Mouse (Mus musculus) CD4-positive, CD25-positive, alpha-beta regulatory T cell, adult 2 months (primary cell): ENCODE measurements around the gene Atn1.

Experiments used
- DNase-seq: peaks from one replicate; pipeline ENCODE4 v3.0.0-alpha.2; 2012; ENCODE audit warnings: low read depth, low spot score

Gene Atn1

GRCm38 (mm10) chr6:124768704-124769044, 12.3 kb upstream of the Atn1 start:
- no peak for DNase-seq

- DNase-seq = peak; percentile 63
These were observed 11.8 kb upstream of the Atn1 start for GRCm38 (mm10) chr6:124767920-124768703.

DNA sequence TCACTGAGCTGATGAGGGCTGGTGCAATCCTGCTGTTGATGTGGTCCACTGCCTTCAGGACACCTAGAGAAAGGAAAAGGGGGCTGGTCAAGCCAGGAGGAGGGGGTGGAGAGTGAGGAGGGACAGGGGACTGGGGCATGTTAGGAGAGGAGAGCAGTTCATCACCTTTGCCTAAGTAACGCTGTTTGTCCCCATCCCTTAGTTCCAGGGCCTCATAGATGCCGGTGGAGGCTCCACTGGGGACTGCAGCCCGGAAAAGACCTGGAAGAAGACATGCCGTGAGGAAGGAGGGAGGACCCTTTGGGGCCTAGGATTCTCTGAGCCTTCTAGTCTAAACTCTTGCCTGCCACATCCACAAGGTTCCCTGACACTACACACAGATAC, 11.2 kb upstream of the Atn1 start:
- no peak for DNase-seq

GRCm38 (mm10) chr6:124765951-124766350, 9.6 kb upstream of the Atn1 start:
- DNase-seq = no peak

DNA sequence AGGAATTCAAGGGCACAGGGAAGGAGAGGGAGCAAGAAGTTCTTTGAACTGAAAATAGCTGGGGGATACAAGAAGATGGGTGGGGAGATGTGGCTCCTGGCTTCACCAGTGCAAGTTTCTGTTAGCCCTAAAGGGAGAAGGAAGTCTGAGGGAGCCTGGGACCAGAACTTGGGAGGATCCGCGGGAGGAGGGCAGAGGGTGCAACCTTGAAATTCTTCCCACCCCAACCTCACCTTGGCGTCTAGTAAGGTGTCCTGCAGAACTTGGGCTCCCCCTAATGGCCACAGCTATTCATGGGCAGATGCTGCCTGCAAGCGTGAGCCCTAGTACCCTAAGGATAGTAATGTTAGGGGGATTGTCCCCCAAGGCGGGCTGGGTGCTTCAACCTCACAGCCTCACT, 2.9 kb upstream of the Atn1 start:
- peak; percentile 94 for DNase-seq

- DNase-seq = no peak
These were observed 2.5 kb upstream of the Atn1 start for GRCm38 (mm10) chr6:124758849-124759232.

DNA sequence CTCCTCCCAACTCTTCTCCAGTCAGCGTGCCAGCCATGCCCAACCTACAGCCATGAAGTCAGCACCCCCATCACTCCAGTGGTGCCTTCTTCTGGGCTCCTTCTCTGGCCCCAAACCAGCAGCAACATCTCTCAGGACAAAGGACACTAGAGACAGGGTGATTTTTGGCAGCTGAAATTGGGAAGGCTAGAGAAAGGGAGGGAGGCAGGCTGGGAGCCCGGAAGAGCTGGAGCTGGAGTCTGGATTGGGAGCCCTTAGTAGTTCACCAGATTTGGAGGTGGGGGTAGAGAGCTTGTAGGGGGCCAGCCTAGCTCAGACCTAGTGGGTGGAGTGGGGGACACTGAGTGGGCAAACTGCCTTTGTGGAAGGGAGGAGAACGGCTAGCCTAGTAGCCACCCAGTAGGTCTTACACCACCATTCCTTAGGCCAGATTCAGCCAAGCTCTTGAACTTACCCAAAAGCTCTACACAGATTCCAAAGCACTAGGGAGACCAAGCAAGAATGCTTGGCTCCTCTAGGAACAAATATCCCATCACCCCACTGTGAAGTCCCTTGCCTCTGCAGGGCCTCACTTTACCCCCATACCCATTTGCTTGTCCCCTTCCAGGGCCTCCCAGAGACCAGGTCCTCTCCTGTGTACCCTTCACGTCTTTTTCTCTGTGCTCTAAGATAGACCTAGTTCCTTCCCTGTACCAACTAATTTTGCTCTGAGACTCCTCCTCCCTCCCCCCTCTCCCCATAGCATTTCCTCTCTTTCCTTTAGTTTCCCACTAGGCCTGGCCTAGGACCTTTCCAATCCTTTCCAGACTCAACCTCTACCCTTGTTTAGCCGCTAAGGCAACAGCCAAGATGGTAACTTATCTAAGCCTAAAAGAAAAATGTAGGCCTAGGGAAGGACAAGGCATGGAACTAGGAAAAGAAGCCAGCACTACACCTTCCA, 1.9 kb upstream of the Atn1 start:
- DNase-seq = no peak

GRCm38 (mm10) chr6:124757351-124757880, 1.1 kb upstream of the Atn1 start:
- DNase-seq = no peak

DNA sequence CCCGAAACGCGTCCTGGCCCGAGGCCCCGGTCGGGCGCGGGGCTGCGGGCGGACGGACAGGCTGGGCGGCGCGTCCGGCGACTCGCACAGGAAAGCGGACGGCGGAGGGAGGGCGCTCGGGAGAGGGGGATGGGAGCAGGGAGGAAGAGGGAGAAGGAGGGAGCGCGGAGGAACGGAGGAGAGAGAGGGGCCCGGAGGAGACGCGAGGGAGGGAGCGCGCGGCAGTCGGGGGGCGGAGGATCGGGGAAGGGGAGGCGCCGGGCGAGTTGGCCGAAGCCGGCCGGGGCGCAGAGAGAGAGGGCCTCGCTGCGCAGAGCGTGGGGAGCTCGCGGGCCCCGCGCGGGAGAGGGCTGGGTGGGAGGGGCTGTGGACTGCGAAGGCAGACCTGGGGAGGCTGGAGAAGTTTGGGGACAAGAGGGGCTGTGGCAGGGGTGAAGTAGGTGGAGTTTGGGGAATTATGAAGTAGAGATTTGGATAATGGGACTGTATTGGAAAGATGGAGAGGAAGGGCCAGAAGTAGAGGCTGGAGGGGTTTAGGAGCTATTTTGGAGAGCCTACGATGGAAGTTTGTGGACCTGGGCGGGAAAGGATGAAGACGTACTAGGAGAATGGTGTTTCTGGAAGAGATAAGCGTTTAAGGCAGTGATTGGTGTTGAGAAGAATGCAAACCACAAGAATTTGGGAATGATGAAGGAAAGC, 477 bp upstream of the Atn1 start:
- DNase-seq = peak; percentile 60

- no peak for DNase-seq
These were observed 1.0 kb downstream of the Atn1 start for GRCm38 (mm10) chr6:124755306-124755705.

DNA sequence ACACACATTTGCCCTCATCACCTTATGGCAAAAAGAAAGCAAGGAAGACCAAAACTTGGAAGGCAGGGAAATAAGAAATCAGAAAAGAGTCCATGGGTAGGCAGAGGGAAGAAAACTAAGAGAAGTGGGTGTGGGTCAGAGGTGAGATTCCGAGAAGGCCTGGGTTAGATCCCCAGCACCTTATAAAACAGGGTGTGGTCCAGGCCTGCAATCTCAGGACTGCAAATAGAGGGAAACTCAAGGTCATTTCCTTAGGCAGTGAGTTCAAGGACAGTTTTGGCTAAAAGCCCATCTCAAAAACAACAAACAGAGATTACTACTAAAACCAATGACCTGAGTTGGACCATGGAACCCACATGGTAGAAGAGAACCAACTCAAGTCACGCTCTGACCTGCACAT, 2.5 kb downstream of the Atn1 start:
- DNase-seq = no peak

DNA sequence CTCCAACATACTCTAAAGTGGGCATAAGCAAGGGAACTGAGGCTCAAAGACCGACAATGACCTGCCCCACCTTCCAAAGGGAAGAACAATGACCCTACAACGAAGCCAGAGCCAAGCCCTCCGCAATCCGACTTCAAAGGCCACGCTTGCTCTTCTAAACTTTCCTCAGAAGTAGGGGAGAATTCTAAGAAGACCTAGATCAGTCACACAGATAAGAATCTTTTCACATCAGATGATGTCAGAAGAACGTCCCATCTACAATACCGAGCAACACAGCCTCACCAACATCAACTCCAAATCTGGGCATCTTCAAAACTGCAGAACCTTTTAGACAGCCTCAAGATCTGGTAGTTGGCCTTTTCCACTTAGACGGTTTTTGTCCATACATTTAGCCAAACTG, 5.9 kb downstream of the Atn1 start:
- peak; percentile 80 for DNase-seq

- no peak for DNase-seq
These were observed 9.4 kb downstream of the Atn1 start for GRCm38 (mm10) chr6:124746654-124747632.

- no peak for DNase-seq
These were observed 10.1 kb downstream of the Atn1 start for GRCm38 (mm10) chr6:124746296-124746605.

GRCm38 (mm10) chr6:124745490-124746295, 10.6 kb downstream of the Atn1 start:
- DNase-seq = peak; percentile 96

- DNase-seq = no peak
These were observed 11.5 kb downstream of the Atn1 start for GRCm38 (mm10) chr6:124744755-124745321.

GRCm38 (mm10) chr6:124743647-124744046, 12.7 kb downstream of the Atn1 start:
- no peak for DNase-seq

DNA sequence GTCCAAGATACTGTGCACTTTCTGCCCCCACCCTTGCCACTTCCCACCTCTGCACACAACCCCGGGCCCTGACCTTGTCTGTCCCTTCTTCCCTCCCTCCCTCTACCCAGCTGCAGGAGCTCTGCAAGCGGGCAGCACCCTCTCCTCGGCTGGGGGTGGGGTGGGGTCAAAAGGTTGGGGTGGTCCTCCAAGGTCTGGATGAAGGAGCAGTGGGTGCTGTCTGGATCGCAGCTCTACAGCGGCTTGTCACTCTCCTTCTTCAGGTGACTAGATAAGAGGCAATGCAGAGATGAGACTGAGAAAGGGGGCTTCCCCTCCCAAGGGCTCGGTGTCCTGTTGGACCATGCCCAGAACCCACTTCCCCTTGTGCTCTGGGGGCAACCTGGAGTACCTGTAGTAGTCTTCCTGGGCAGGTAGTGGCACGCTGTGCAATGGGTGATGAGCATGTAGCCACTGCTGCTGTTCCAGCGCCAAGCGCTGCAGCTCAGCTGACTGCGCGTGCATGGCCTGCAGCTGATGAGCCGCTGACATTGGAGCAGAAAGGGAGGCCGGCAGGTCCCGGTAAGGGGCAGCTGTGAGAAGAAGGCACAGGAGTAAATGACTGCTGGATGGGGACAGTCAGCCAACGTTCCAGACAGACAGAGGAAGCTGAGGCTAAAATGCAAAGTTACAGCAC, 13.3 kb downstream of the Atn1 start:
- DNase-seq = no peak

DNA sequence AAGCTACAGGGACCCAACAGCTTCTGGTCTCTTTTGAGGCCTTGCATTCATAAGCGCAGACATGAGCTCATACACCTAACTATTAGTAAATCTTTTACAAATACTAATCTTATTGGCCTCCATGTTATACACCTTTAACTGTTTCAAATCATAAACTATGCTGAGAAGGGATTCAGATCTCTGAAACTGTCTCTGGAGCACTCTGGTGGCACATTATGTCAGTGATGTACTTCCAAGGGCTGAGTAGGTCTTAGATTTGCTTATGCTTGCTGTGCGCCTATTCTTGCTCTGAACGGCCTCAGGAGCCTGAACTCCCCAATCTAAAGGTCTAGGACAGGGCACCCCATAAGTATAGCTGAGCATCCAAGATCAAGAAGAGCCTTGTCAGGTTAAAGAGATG, 14.5 kb downstream of the Atn1 start:
- DNase-seq = no peak
